9 mouse cellular contexts compared by ENCODE assay signal in genomic region chr11:53627859-53628258, GRCm38 (mm10). TPM values are rescaled to one million over a fixed set of nuclear protein-coding genes. Genes with fewer than 3 reads are reported as not detected.
DNase-seq lines count a peak whose midpoint lies in the region; ATAC-seq and TF ChIP-seq lines count a peak whose summit lies in the region.
"Had no signal": no experiment of that assay in that cellular context is flagged by ENCODE, and none has a peak within 500 bp of the region (broad histone marks: within the 10 kb centered on the region; RNA-seq: fewer than 3 reads in every experiment).

No protein-coding gene starts in this region.

- no peaks in the 10 kb centered on the region for H3K79me2 ChIP-seq in C2C12 (ENCODE audit: control insufficient read depth, insufficient read depth)

- H3K9me3 ChIP-seq in liver, embryonic 11.5 days (ENCODE audit: control insufficient read depth, low read length) = 0 out of 2 replicates have a peak, but pooled peaks cover 2% of the 10 kb centered on the region
- no peaks in the 10 kb centered on the region for H3K9me3 ChIP-seq in stomach, postnatal 0 days (ENCODE audit: control insufficient read depth, low read length)

- H3K4me3 ChIP-seq in C2C12 (ENCODE audit: insufficient read depth, poor library complexity, severe bottlenecking) = no peak overlapping the region
- H3K4me3 ChIP-seq in liver, embryonic 11.5 days (ENCODE audit: low read depth, low read length) = no peak overlapping the region
- H3K4me3 ChIP-seq in stomach, postnatal 0 days (ENCODE audit: low read depth, low read length) = no peak overlapping the region

- ATAC-seq in granulocyte monocyte progenitor cell, adult 5-6 weeks (replicated peaks; ENCODE audit: poor library complexity, severe bottlenecking) = peak; percentile 82
- peak; percentile 79 for ATAC-seq in liver, embryonic 11.5 days (replicated peaks; ENCODE audit: low FRiP score)
- peak; percentile 74 for ATAC-seq in stomach, postnatal 0 days (ENCODE audit: low FRiP score, low TSS enrichment)

- peak; percentile 59 for TF ChIP-seq CTCF in C2C12 (IDR thresholded peaks at IDR 0.05; ENCODE audit: control insufficient read depth, insufficient read depth, insufficient read length)
- peak; percentile 91 for TF ChIP-seq CTCF in stomach, postnatal 0 days (IDR thresholded peaks at IDR 0.05; ENCODE audit: low read depth)

- TF ChIP-seq EP300 in stomach, postnatal 0 days (optimal IDR thresholded peaks at IDR 0.05) = no peak

- WGBS in liver, embryonic 11.5 days = 4% methylated on average over 1 of the region's 1 CpGs
- 30% methylated on average over 1 of the region's 1 CpGs for WGBS in stomach, postnatal 0 days

- peak; percentile 65 to 70 for DNase-seq in adrenal gland, adult 18-20 months (ENCODE audit: low spot score in 2 of 2)
- DNase-seq in embryo, embryonic 10.5 days (ENCODE audit: low spot score) = peak; percentile 93
- DNase-seq in kidney, postnatal 10 days = peak; percentile 89
- DNase-seq in liver, embryonic 11.5 days (ENCODE audit: low spot score) = no peak
- DNase-seq in natural killer cell, adult 2 months (ENCODE audit: low spot score in 2 of 2) = peak; percentile 68 to 69
- peak; percentile 75 for DNase-seq in stomach, postnatal 0 days (ENCODE audit: low spot score)

- H3ac ChIP-seq in C2C12 (ENCODE audit: control insufficient read depth, insufficient read length, low read depth) = no peak overlapping the region

- peaks cover 25% of the 10 kb centered on the region for H3K4me1 ChIP-seq in liver, embryonic 11.5 days (replicated peaks; ENCODE audit: control insufficient read depth, insufficient read depth, low read length)
- H3K4me1 ChIP-seq in stomach, postnatal 0 days (replicated peaks; ENCODE audit: control insufficient read depth, insufficient read depth) = no peaks in the 10 kb centered on the region

- H3K27ac ChIP-seq in liver, embryonic 11.5 days (ENCODE audit: low read depth, low read length) = peak overlapping the region; percentile 14; the same call in 1 of the 2 replicates
- no peak overlapping the region for H3K27ac ChIP-seq in stomach, postnatal 0 days (replicated peaks)

- H3K27me3 ChIP-seq in C2C12 (ENCODE audit: control insufficient read depth, insufficient read depth, insufficient read length) = no peaks in the 10 kb centered on the region
- no peaks in the 10 kb centered on the region for H3K27me3 ChIP-seq in liver, embryonic 11.5 days (replicated peaks; ENCODE audit: control insufficient read depth, insufficient read depth, low read length)
- H3K27me3 ChIP-seq in stomach, postnatal 0 days (ENCODE audit: control insufficient read depth, insufficient read depth, low read length) = no peaks in the 10 kb centered on the region

- H3K36me3 ChIP-seq in C2C12 (ENCODE audit: control insufficient read depth, insufficient read depth) = no peaks in the 10 kb centered on the region
- no peaks in the 10 kb centered on the region for H3K36me3 ChIP-seq in liver, embryonic 11.5 days (ENCODE audit: control insufficient read depth, insufficient read depth, low read length)
- no peaks in the 10 kb centered on the region for H3K36me3 ChIP-seq in stomach, postnatal 0 days (ENCODE audit: control insufficient read depth, insufficient read depth, low read length)

- no peaks in the 10 kb centered on the region for H3K79me3 ChIP-seq in C2C12 (ENCODE audit: low read depth)

- H3K9ac ChIP-seq in liver, embryonic 11.5 days (ENCODE audit: low read depth, low read length) = peak overlapping the region; percentile 25; the same call in 1 of the 2 replicates
- H3K9ac ChIP-seq in stomach, postnatal 0 days (ENCODE audit: low read length) = no peak overlapping the region

- no peak overlapping the region for H3K4me2 ChIP-seq in liver, embryonic 11.5 days
- no peak overlapping the region for H3K4me2 ChIP-seq in stomach, postnatal 0 days (replicated peaks; ENCODE audit: low read depth)

TF ChIP-seq in C2C12, 6 proteins besides CTCF, POLR2A, EP300 and RAD21:
- TF ChIP-seq CEBPB (IDR thresholded peaks at IDR 0.05; ENCODE audit: low read depth) (no peak), MYOG (IDR thresholded peaks at IDR 0.05; ENCODE audit: control insufficient read depth, extremely low read depth, insufficient read length) (no peak), FOSL1 (IDR thresholded peaks at IDR 0.05; ENCODE audit: insufficient read depth, low read length, poor library complexity, severe bottlenecking) (no peak), USF1 (IDR thresholded peaks at IDR 0.05; ENCODE audit: low read depth) (no peak), MAX (IDR thresholded peaks at IDR 0.05) (no peak), MYOD1 (IDR thresholded peaks at IDR 0.05; ENCODE audit: control insufficient read depth, insufficient read length, low read depth) (no peak)

RNA-seq across cellular contexts. Expression of gene Il13, which starts 6.6 kb away (rescaled TPM):
- not detected for polyA plus RNA-seq in C2C12 (2012; fragmentation: generic; extraction: Trizol)
- not detected for total RNA-seq in adrenal gland, adult 18-20 months (2021)
- total RNA-seq in granulocyte monocyte progenitor cell, adult 5-6 weeks (2014; fragmentation: Nextera tagmentation) = not detected in 2 replicates
- not detected in 2 replicates for total RNA-seq in granulocyte monocyte progenitor cell, adult 5-6 weeks (2017)
- not detected in 2 replicates for polyA plus RNA-seq in liver, embryonic 11.5 days (2014; fragmentation: Nextera tagmentation; extraction: Ambion mirVana)
- polyA plus RNA-seq in stomach, postnatal 0 days (2015; fragmentation: Nextera tagmentation; extraction: Ambion mirVana) = not detected in 2 replicates
- total RNA-seq: gastrocnemius, postnatal 36 days had no signal

RNA-seq across cellular contexts. Expression of gene Il4, which starts 9.4 kb away (rescaled TPM):
- polyA plus RNA-seq in C2C12 (2012; fragmentation: generic; extraction: Trizol) = not detected
- total RNA-seq in adrenal gland, adult 18-20 months (2021) = not detected
- 1.5 TPM in 1 of 2 replicates, not detected in the other for total RNA-seq in granulocyte monocyte progenitor cell, adult 5-6 weeks (2014; fragmentation: Nextera tagmentation)
- total RNA-seq in granulocyte monocyte progenitor cell, adult 5-6 weeks (2017) = not detected in 2 replicates
- polyA plus RNA-seq in liver, embryonic 11.5 days (2014; fragmentation: Nextera tagmentation; extraction: Ambion mirVana) = 1.9 and 3.2 TPM in 2 replicates
- 0.27 and 0.45 TPM in 2 replicates for polyA plus RNA-seq in stomach, postnatal 0 days (2015; fragmentation: Nextera tagmentation; extraction: Ambion mirVana)
- total RNA-seq: gastrocnemius, postnatal 36 days had no signal
